8 mouse cellular contexts compared by ENCODE assay signal in genomic region chr7:99140984-99141918, GRCm38 (mm10). TPM values are rescaled to one million over a fixed set of nuclear protein-coding genes. Genes with fewer than 3 reads are reported as not detected.
A peak's percentile ranks its signal among the peaks of the same experiment; 100 is the strongest.
DNase-seq lines count a peak whose midpoint lies in the region; ATAC-seq lines count a peak whose summit lies in the region.

Uvrag (minus strand) TSS chr7:99141141.

- peaks cover 19% of the 10 kb centered on the region for H3K4me1 ChIP-seq in lung, embryonic 16.5 days (replicated peaks; ENCODE audit: control insufficient read depth, insufficient read depth, low read length)

- no peaks in the 10 kb centered on the region for H3K27me3 ChIP-seq in lung, embryonic 16.5 days (ENCODE audit: control insufficient read depth, insufficient read depth, low read depth, low read length)

- peak within 1 kb of the TSS; percentile 83 for H3K4me2 ChIP-seq in lung, embryonic 16.5 days (ENCODE audit: low read depth, low read length)

- H3K36me3 ChIP-seq in lung, embryonic 16.5 days (ENCODE audit: control insufficient read depth, insufficient read depth, low read length), result no peaks in the 10 kb centered on the region

- H3K27ac ChIP-seq in lung, embryonic 16.5 days (ENCODE audit: low read length), result peak within 1 kb of the TSS; percentile 92

- peak within 1 kb of the TSS; percentile 97 for H3K4me3 ChIP-seq in lung, embryonic 16.5 days (ENCODE audit: low read length)

- peak; percentile 95 to 96 for ATAC-seq in hematopoietic stem cell, adult 5-6 weeks (replicated peaks in 1 of 2; ENCODE audit: insufficient read depth in 1 of 2, low FRiP score in 2 of 2, low TSS enrichment in 1 of 2, low read depth in 1 of 2, poor library complexity in 2 of 2, severe bottlenecking in 2 of 2)
- peak; percentile 97 for ATAC-seq in lung, embryonic 16.5 days (ENCODE audit: low read depth)

- H3K9me3 ChIP-seq in lung, embryonic 16.5 days (ENCODE audit: control insufficient read depth, low read length), result no peaks in the 10 kb centered on the region

- under 1% methylated on average over 51 of the region's 51 CpGs for WGBS in lung, embryonic 16.5 days

- DNase-seq in MEL-GATA-1-ER (ENCODE audit: extremely low read depth, low read depth), result peak; percentile 99
- DNase-seq in cerebellum, adult 8-10 months, result peak; percentile 100
- DNase-seq in forelimb bud, embryonic 11.5 days (ENCODE audit: low read depth, low spot score), result peak; percentile 98
- peak; percentile 99 for DNase-seq in layer of hippocampus, adult 9-10 months (ENCODE audit: low spot score)
- DNase-seq in ovary, postnatal 10 days (ENCODE audit: low spot score), result peak; percentile 98
- peak; percentile 97 to 98 for DNase-seq in thymus, postnatal 10 days (ENCODE audit: low spot score in 2 of 2)

- peak within 1 kb of the TSS; percentile 95 for H3K9ac ChIP-seq in lung, embryonic 16.5 days (ENCODE audit: low read length)

RNA-seq across cellular contexts. Expression of gene Uvrag, which starts in this region (rescaled TPM):
- total RNA-seq in hematopoietic stem cell, adult 5-6 weeks (2017), result 34.4 and 39.3 TPM in 2 replicates
- polyA plus RNA-seq in lung, embryonic 16.5 days (2015; fragmentation: Nextera tagmentation; extraction: Ambion mirVana), result 22.4 and 24.1 TPM in 2 replicates

Comparison
In these comparisons a context has a peak if more than half of its experiments do, and no peak if none do; other contexts are left out.
1. Peak in every context shown above with its lines: DNase-seq, ATAC-seq, H3K4me3 ChIP-seq and H3K27ac ChIP-seq.